Comparison of ENCODE assay signal across 16 mouse cellular contexts in genomic region chr14:34684989-34685388, GRCm38 (mm10). TPM values are rescaled to one million over a fixed set of nuclear protein-coding genes. Genes with fewer than 3 reads are reported as not detected.
A peak's percentile ranks its signal among the peaks of the same experiment; 100 is the strongest.
DNase-seq lines count a peak whose midpoint lies in the region; ATAC-seq and TF ChIP-seq lines count a peak whose summit lies in the region.
"Had no signal": no experiment of that assay in that cellular context is flagged by ENCODE, and none has a peak within 500 bp of the region (broad histone marks: within the 10 kb centered on the region; RNA-seq: fewer than 3 reads in every experiment).

No protein-coding gene starts in this region.

- H3K27me3 ChIP-seq in MEL (ENCODE audit: control insufficient read depth in 1 of 2, insufficient read depth in 2 of 2, low read length in 2 of 2), result no peaks in the 10 kb centered on the region
- H3K27me3 ChIP-seq in liver, embryonic 13.5 days, result no peaks in the 10 kb centered on the region
- no peaks in the 10 kb centered on the region for H3K27me3 ChIP-seq in liver, postnatal 0 days (ENCODE audit: insufficient read depth, low read length)
- H3K27me3 ChIP-seq: heart, embryonic 12.5 days had no signal

- H3K9me3 ChIP-seq in MEL (replicated peaks; ENCODE audit: insufficient read depth, low read length), result no peaks in the 10 kb centered on the region
- H3K9me3 ChIP-seq in liver, embryonic 13.5 days (replicated peaks), result no peaks in the 10 kb centered on the region
- H3K9me3 ChIP-seq in liver, postnatal 0 days (ENCODE audit: low read length), result no peaks in the 10 kb centered on the region
- H3K9me3 ChIP-seq: embryonic facial prominence, embryonic 10.5 days; heart, embryonic 12.5 days; hindbrain, embryonic 10.5 days had no signal

- peaks cover 5 to 29% of the 10 kb centered on the region in 2 experiments for H3K4me1 ChIP-seq in MEL (ENCODE audit: control insufficient read depth in 1 of 2, insufficient read depth in 2 of 2, low read length in 2 of 2)
- H3K4me1 ChIP-seq in liver, embryonic 13.5 days (replicated peaks), result peaks cover 47% of the 10 kb centered on the region
- H3K4me1 ChIP-seq in liver, postnatal 0 days (ENCODE audit: insufficient read depth), result no peaks in the 10 kb centered on the region
- H3K4me1 ChIP-seq: embryonic facial prominence, embryonic 10.5 days; heart, embryonic 12.5 days; hindbrain, embryonic 10.5 days had no signal

- H3K9ac ChIP-seq in MEL (ENCODE audit: control insufficient read depth, low read depth, low read length, poor library complexity, severe bottlenecking), result no peak overlapping the region
- no peak overlapping the region for H3K9ac ChIP-seq in liver, embryonic 13.5 days
- no peak overlapping the region for H3K9ac ChIP-seq in liver, postnatal 0 days (replicated peaks)
- H3K9ac ChIP-seq: heart, embryonic 12.5 days; hindbrain, embryonic 14.5 days had no signal

- no peak overlapping the region for H3K27ac ChIP-seq in MEL (ENCODE audit: control insufficient read depth, low read depth, low read length)
- H3K27ac ChIP-seq in liver, embryonic 13.5 days, result no peak overlapping the region
- H3K27ac ChIP-seq in liver, postnatal 0 days (ENCODE audit: low read depth), result no peak overlapping the region
- H3K27ac ChIP-seq: embryonic facial prominence, embryonic 10.5 days; gastrocnemius, adult 2 months; hindbrain, embryonic 10.5 days; hindbrain, embryonic 14.5 days had no signal

- no peak for TF ChIP-seq CTCF in MEL (IDR thresholded peaks at IDR 0.05 in 2 of 3, conservative IDR thresholded peaks at IDR 0.05 in 1 of 3; ENCODE audit: control insufficient read depth in 1 of 3, insufficient read depth in 1 of 3, low read depth in 2 of 3, low read length in 3 of 3, poor library complexity in 1 of 3, severe bottlenecking in 1 of 3)
- TF ChIP-seq CTCF in liver, postnatal 0 days (IDR thresholded peaks at IDR 0.05; ENCODE audit: low read depth), result no peak

- peaks cover 44 to 53% of the 10 kb centered on the region in 2 experiments for H3K36me3 ChIP-seq in MEL (ENCODE audit: control insufficient read depth in 1 of 2, insufficient read depth in 2 of 2, low read length in 2 of 2)
- peaks cover 53% of the 10 kb centered on the region for H3K36me3 ChIP-seq in liver, embryonic 13.5 days
- H3K36me3 ChIP-seq in liver, postnatal 0 days (replicated peaks; ENCODE audit: insufficient read depth, low read length), result peaks cover 35% of the 10 kb centered on the region

- TF ChIP-seq POLR2A in MEL (IDR thresholded peaks at IDR 0.05; ENCODE audit: control insufficient read depth in 1 of 2, insufficient read depth in 1 of 2, low read depth in 1 of 2, low read length in 2 of 2, poor library complexity in 1 of 2), result 0 out of 4 replicates have a peak, but pooled peaks of 1 of the 2 experiments have one; percentile 5

- peak; percentile 69 for ATAC-seq in liver, embryonic 13.5 days (ENCODE audit: low read depth)
- ATAC-seq in liver, postnatal 0 days, result no peak
- ATAC-seq: forebrain, embryonic 14.5 days had no signal

- TF ChIP-seq EP300 in MEL (IDR thresholded peaks at IDR 0.05; ENCODE audit: low read depth in 1 of 2, low read length in 2 of 2), result peak; percentile 11 to 47; a peak in 3 of 4 replicates
- 0 out of 2 replicates have a peak, but pooled peaks have one; percentile 10 for TF ChIP-seq EP300 in liver, postnatal 0 days (IDR thresholded peaks at IDR 0.05; ENCODE audit: low read depth)

- H3K4me2 ChIP-seq in liver, embryonic 13.5 days, result no peak overlapping the region
- no peak overlapping the region for H3K4me2 ChIP-seq in liver, postnatal 0 days (ENCODE audit: low read depth, low read length)
- H3K4me2 ChIP-seq: heart, embryonic 12.5 days; hindbrain, embryonic 14.5 days had no signal

- H3K79me2 ChIP-seq in MEL (ENCODE audit: control insufficient read depth, insufficient read depth, low read length, poor library complexity), result peaks cover 60% of the 10 kb centered on the region

- no peak for TF ChIP-seq RAD21 in MEL (IDR thresholded peaks at IDR 0.05; ENCODE audit: low read depth, low read length)

- H3K4me3 ChIP-seq in MEL (ENCODE audit: control insufficient read depth in 1 of 2, insufficient read depth in 1 of 2, low read depth in 2 of 2, low read length in 2 of 2), result no peak overlapping the region
- H3K4me3 ChIP-seq in liver, embryonic 13.5 days (replicated peaks), result no peak overlapping the region
- H3K4me3 ChIP-seq in liver, postnatal 0 days (ENCODE audit: low read depth, low read length), result no peak overlapping the region
- H3K4me3 ChIP-seq: embryonic facial prominence, embryonic 10.5 days; gastrocnemius, adult 2 months; heart, embryonic 12.5 days; hindbrain, embryonic 10.5 days had no signal

- peak; percentile 21 for DNase-seq in MEL (ENCODE audit: low read depth, low spot score)
- no peak for DNase-seq in liver, embryonic 13.5 days
- DNase-seq in liver, postnatal 0 days, result no peak
- DNase-seq in urinary bladder, postnatal 36 days (ENCODE audit: low spot score in 2 of 2), result no peak
- no peak for DNase-seq in kidney, postnatal 25 days
- no peak for DNase-seq in kidney, adult 9 months
- DNase-seq: adrenal gland, postnatal 10 days; cerebellum, adult 18-20 months; cerebellum, adult 9-11 months; gastrocnemius, adult 2 months; gastrocnemius, postnatal 25 days had no signal

TF ChIP-seq in MEL, 35 proteins besides CTCF, POLR2A, EP300 and RAD21:
- peak; percentile 74; the same call in 1 of the 2 replicates for TF ChIP-seq MEF2A (IDR thresholded peaks at IDR 0.05; ENCODE audit: extremely low read depth, insufficient replicate concordance, low read depth, low read length, poor library complexity, severe bottlenecking)
- TF ChIP-seq GATA1 (IDR thresholded peaks at IDR 0.05; ENCODE audit: low read depth, low read length), result peak; percentile 62; the same call in 1 of the 2 replicates
- peak; percentile 44 for TF ChIP-seq ETS1 (IDR thresholded peaks at IDR 0.05; ENCODE audit: low read depth, low read length)
- no peak for TF ChIP-seq CHD1 (IDR thresholded peaks at IDR 0.05; ENCODE audit: low read depth, low read length)
- no peak for TF ChIP-seq ELF1 (IDR thresholded peaks at IDR 0.05; ENCODE audit: low read depth, low read length)

RNA-seq across cellular contexts. Expression of gene Wapl, which starts 11.3 kb away (rescaled TPM):
- total RNA-seq in MEL (2012; rRNA removed), result 100 and 111 TPM in 2 replicates
- polyA plus RNA-seq in MEL (2012; ENCODE audit: insufficient read depth in 1 of 2, insufficient read length in 2 of 2, low read depth in 1 of 2, low replicate concordance in 2 of 2, missing spikeins in 1 of 2), result 100 to 1,000 TPM in 1 of 2 experiments, 10 to 100 TPM in 1; 80.4 to 221 TPM
- 24.9 and 30.0 TPM in 2 replicates for polyA plus RNA-seq in liver, embryonic 13.5 days (2015; fragmentation: Nextera tagmentation; extraction: Ambion mirVana)
- polyA plus RNA-seq in liver, postnatal 0 days (2015; fragmentation: Nextera tagmentation; extraction: Ambion mirVana), result 15.3 TPM in 2 replicates
